Mouse (Mus musculus) liver, postnatal 0 days (tissue): ENCODE measurements around the gene Gm45140. TPM values are rescaled to one million over a fixed set of nuclear protein-coding genes. Genes with fewer than 3 reads are reported as not detected.

Experiments used
- ATAC-seq: fragments of 200-750 bp; cut with Nextera tagmentation; 2 replicates; pipeline ENCODE4 v1.8.0; 2017; ENCODE audit warnings: mild to moderate bottlenecking, moderate library complexity
- DNase-seq: peaks from one replicate; pipeline ENCODE4 v3.0.0-alpha.2; 2016
- H3K27ac ChIP-seq: fragments of 300-500 bp; sonication (generic); 2 replicates; pipeline ENCODE4 v1.5.1; 2014; ENCODE audit warnings: antibody characterized with exemption, moderate library complexity, mild to moderate bottlenecking, low read depth
- H3K27me3 ChIP-seq: fragments of 300-500 bp; sonication (generic); 2 replicates; pipeline ENCODE4 v1.6.1; 2014; ENCODE audit warnings: low read length, control low read depth, mixed read lengths; ENCODE audit not compliant: insufficient read depth
- H3K36me3 ChIP-seq: fragments of 300-500 bp; sonication (generic); replicated peaks from 2 replicates; pipeline ENCODE4 v1.6.1; 2014; ENCODE audit warnings: mild to moderate bottlenecking, control low read depth, low read length, moderate library complexity, mixed read lengths; ENCODE audit not compliant: insufficient read depth
- H3K4me1 ChIP-seq: fragments of 300-500 bp; sonication (generic); 2 replicates; pipeline ENCODE4 v1.6.1; 2014; ENCODE audit warnings: antibody characterized with exemption, mild to moderate bottlenecking, control low read depth; ENCODE audit not compliant: insufficient read depth
- H3K4me2 ChIP-seq: fragments of 300-500 bp; sonication (generic); 2 replicates; pipeline ENCODE4 v1.6.1; 2014; ENCODE audit warnings: low read depth, mild to moderate bottlenecking, low read length, moderate library complexity, mixed read lengths
- H3K4me3 ChIP-seq: fragments of 300-500 bp; sonication (generic); 2 replicates; pipeline ENCODE4 v1.5.1; 2014; ENCODE audit warnings: low read depth, low read length
- H3K9ac ChIP-seq: fragments of 300-500 bp; sonication (generic); replicated peaks from 2 replicates; pipeline ENCODE4 v1.6.1; 2014; ENCODE audit warnings: mild to moderate bottlenecking, moderate library complexity
- H3K9me3 ChIP-seq: fragments of 300-500 bp; sonication (generic); 2 replicates; pipeline ENCODE4 v1.6.1; 2016; ENCODE audit warnings: mild to moderate bottlenecking, control low read depth, low read length, mixed read lengths
- CTCF ChIP-seq: sonication (generic); IDR thresholded peaks from 2 replicates; pipeline ENCODE4 v1.5.1; 2016; ENCODE audit warnings: antibody characterized with exemption, low read depth
- EP300 ChIP-seq: IDR thresholded peaks from 2 replicates; pipeline ENCODE4 v1.6.1; 2016; ENCODE audit warnings: antibody characterized with exemption, low read depth, mild to moderate bottlenecking
- WGBS: fragments of 180-500 bp; shearing (Covaris S2); extraction: QIAGEN DNeasy Blood & Tissue Kit; methylation state at CpG from one replicate; pipeline ENCODE4 v1.1.7; 2014; ENCODE audit not compliant: insufficient replicate concordance; 5-methylcytosine and 5-hydroxymethylcytosine counted together
- polyA plus RNA-seq: library from polyadenylated mRNA; unstranded; fragments of >200 nt; fragmentation: Nextera tagmentation; extraction: Ambion mirVana; gene quantifications from 2 replicates; pipeline ENCODE4 v1.2.1, GENCODE M21; 2015

Gene Gm45140
- polyA plus RNA-seq, 1 experiment from 2014 or later, result 2.8 TPM

DNA sequence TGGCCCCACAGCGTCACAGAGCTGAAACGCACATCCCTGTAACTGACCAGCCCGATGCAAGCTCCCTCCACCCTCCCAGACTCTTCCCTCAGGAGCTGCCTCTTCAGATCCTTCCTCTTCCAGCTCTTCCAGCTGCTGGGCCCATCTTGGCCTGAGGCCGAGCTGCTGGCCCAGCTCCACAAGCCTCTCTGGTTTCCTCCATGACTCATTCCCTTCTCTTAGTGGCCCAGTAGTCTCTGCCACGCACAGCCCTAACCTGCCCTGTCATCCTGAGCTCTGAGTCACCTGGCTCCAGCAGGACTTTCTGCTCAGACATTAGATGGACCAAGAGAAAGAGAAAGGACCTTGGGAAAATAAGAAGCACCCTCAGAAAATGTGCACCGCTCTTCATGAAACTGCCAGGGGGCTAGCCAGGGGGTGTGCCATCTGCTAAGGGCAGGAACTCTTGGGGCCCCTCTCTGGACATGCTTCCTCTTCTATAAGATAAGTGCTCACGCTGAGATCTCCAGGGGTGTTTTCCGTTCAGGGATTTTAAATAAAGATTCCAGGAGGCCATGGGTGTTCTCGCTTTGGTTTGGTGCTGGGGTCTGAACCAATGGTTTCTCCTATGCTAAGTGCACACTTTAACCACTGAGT, 33.4 kb upstream of the Gm45140 start:
- Histone ChIP-seq H3K4me2 (no peak overlapping the region), H3K4me1 (peaks cover 32% of the 10 kb centered on the region), H3K36me3 (no peaks in the 10 kb centered on the region), H3K27me3 (no peaks in the 10 kb centered on the region), H3K27ac (peak overlapping the region; percentile 25; the same call in 1 of the 2 replicates), H3K9ac (no peak overlapping the region), H3K4me3 (no peak overlapping the region), H3K9me3 (no peaks in the 10 kb centered on the region)
- TF ChIP-seq CTCF (no peak), EP300 (no peak)
- ATAC-seq (peak; percentile 57), DNase-seq (peak; percentile 59)
- 40% methylated on average over 9 of the region's 9 CpGs for WGBS

- ATAC-seq, result peak; percentile 26; the same call in 1 of the 2 replicates
- Histone ChIP-seq H3K9me3 (no peaks in the 10 kb centered on the region), H3K4me2 (no peak overlapping the region), H3K4me1 (peaks cover 27% of the 10 kb centered on the region), H3K27me3 (no peaks in the 10 kb centered on the region), H3K9ac (no peak overlapping the region), H3K36me3 (no peaks in the 10 kb centered on the region), H3K4me3 (no peak overlapping the region), H3K27ac (peak overlapping the region; percentile 70; the same call in 1 of the 2 replicates)
- DNase-seq, result no peak
- 27% methylated on average over 2 of the region's 2 CpGs for WGBS
- TF ChIP-seq CTCF (no peak), EP300 (no peak; the same call in 1 of the 2 replicates)
These were observed 31.7 kb upstream of the Gm45140 start for GRCm38 (mm10) chr6:87867256-87867655.

GRCm38 (mm10) chr6:87866211-87866610, 30.6 kb upstream of the Gm45140 start:
- DNase-seq (no peak), ATAC-seq (0 out of 2 replicates have a peak, but pooled peaks have one; percentile 28)
- no peak overlapping the region for H3K9ac ChIP-seq
- 64% methylated on average over 6 of the region's 6 CpGs for WGBS
- no peaks in the 10 kb centered on the region for H3K9me3 ChIP-seq
- peaks cover 27% of the 10 kb centered on the region for H3K4me1 ChIP-seq
- H3K27ac ChIP-seq, result no peak overlapping the region
- no peak overlapping the region for H3K4me2 ChIP-seq
- H3K27me3 ChIP-seq, result no peaks in the 10 kb centered on the region
- no peaks in the 10 kb centered on the region for H3K36me3 ChIP-seq
- no peak overlapping the region for H3K4me3 ChIP-seq
- TF ChIP-seq EP300, result no peak
- no peak for TF ChIP-seq CTCF

GRCm38 (mm10) chr6:87857071-87857470, 21.5 kb upstream of the Gm45140 start:
- Histone ChIP-seq H3K9me3 (no peaks in the 10 kb centered on the region), H3K27ac (no peak overlapping the region), H3K36me3 (no peaks in the 10 kb centered on the region), H3K4me3 (no peak overlapping the region), H3K4me1 (no peaks in the 10 kb centered on the region), H3K9ac (no peak overlapping the region), H3K27me3 (no peaks in the 10 kb centered on the region), H3K4me2 (no peak overlapping the region)
- no peak for ATAC-seq
- no peak for DNase-seq
- no peak for TF ChIP-seq CTCF
- TF ChIP-seq EP300, result no peak
- WGBS, result 34% methylated on average over 1 of the region's 1 CpGs

- Histone ChIP-seq H3K4me1 (peaks cover 12% of the 10 kb centered on the region), H3K36me3 (peaks cover 3% of the 10 kb centered on the region; the same call in 1 of the 2 replicates), H3K27me3 (no peaks in the 10 kb centered on the region), H3K27ac (no peak overlapping the region), H3K9ac (no peak overlapping the region), H3K9me3 (no peaks in the 10 kb centered on the region), H3K4me2 (no peak overlapping the region), H3K4me3 (no peak overlapping the region)
- DNase-seq (no peak), ATAC-seq (no peak)
- TF ChIP-seq EP300, result no peak
- no peak for TF ChIP-seq CTCF
- WGBS, result 72% methylated on average over 4 of the region's 4 CpGs
These were observed 17.9 kb upstream of the Gm45140 start for GRCm38 (mm10) chr6:87853446-87853845.

DNA sequence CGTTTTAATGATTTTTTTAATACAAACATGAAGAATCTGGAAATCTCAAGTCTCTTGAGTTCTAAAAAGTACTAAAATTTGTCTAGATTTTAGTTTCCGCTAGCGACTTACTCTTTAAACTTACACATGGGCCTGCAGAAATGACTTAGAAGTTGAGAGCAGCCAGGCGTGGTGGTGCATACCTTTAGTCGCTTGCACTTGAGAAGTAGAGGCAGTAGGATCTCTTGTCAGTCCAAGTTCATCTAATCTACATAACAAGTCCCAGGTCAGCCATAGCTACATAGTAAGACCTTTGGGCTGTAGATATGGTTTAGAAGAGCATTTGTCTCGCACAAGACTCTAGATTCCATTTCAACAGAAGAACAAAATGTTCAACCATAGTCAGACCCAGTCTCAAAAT, 16.3 kb upstream of the Gm45140 start:
- H3K27me3 ChIP-seq, result no peaks in the 10 kb centered on the region
- DNase-seq (no peak), ATAC-seq (no peak)
- H3K4me3 ChIP-seq, result no peak overlapping the region
- H3K27ac ChIP-seq, result no peak overlapping the region
- 79% methylated on average over 6 of the region's 6 CpGs for WGBS
- H3K9me3 ChIP-seq, result no peaks in the 10 kb centered on the region
- H3K9ac ChIP-seq, result no peak overlapping the region
- TF ChIP-seq EP300 (no peak), CTCF (no peak)
- peaks cover 25% of the 10 kb centered on the region for H3K4me1 ChIP-seq
- peak overlapping the region; percentile 94; the same call in 1 of the 2 replicates for H3K4me2 ChIP-seq
- peaks cover 18% of the 10 kb centered on the region for H3K36me3 ChIP-seq
